Mouse (Mus musculus): ENCODE measurements at regions not wholly inside any gene's neighbourhood (a gene's known extent, or its start where the extent isn't known, plus 50 kb on each side); places are given as distances from the start of the nearest gene placed in this dataset.

- DNase-seq, result no peak
Observed at GRCm38 (mm10) chr6:51757131-51757530, 233.4 kb downstream of the Snx10 start.

- DNase-seq, result no peak
Observed at GRCm38 (mm10) chr6:51757746-51758145, 234.0 kb downstream of the Snx10 start.

- DNase-seq, result no peak
Observed at GRCm38 (mm10) chr6:51758781-51759180, 235.1 kb downstream of the Snx10 start.

GRCm38 (mm10) chr6:51760372-51760771 lies 236.7 kb downstream of the Snx10 start:
- DNase-seq, result no peak

GRCm38 (mm10) chr6:51761506-51761905 lies 237.8 kb downstream of the Snx10 start:
- DNase-seq, result no peak

- no peak for DNase-seq
Observed at GRCm38 (mm10) chr6:51766482-51766881, 242.8 kb downstream of the Snx10 start.

GRCm38 (mm10) chr6:51767582-51768341 lies 244.1 kb downstream of the Snx10 start:
- DNase-seq, result peak; percentile 21

- DNase-seq, result no peak
Observed at GRCm38 (mm10) chr6:51771001-51771400, 241.3 kb downstream of the Skap2 start.

GRCm38 (mm10) chr6:51771424-51771823 lies 240.9 kb downstream of the Skap2 start:
- no peak for DNase-seq

- DNase-seq, result no peak
Observed at GRCm38 (mm10) chr6:51774771-51775170, 237.6 kb downstream of the Skap2 start.

- DNase-seq, result no peak
Observed at GRCm38 (mm10) chr6:51785615-51786014, 226.7 kb downstream of the Skap2 start.

- DNase-seq, result no peak
Observed at GRCm38 (mm10) chr6:51786836-51787235, 225.5 kb downstream of the Skap2 start.

- DNase-seq, result no peak
Observed at GRCm38 (mm10) chr6:51788156-51788555, 224.2 kb downstream of the Skap2 start.

GRCm38 (mm10) chr6:51790293-51790692 lies 222.1 kb downstream of the Skap2 start:
- DNase-seq, result no peak

- no peak for DNase-seq
Observed at GRCm38 (mm10) chr6:51790693-51791092, 221.7 kb downstream of the Skap2 start.

- DNase-seq, result peak; percentile 5
Observed at GRCm38 (mm10) chr6:51795300-51795699, 217.0 kb downstream of the Skap2 start.

GRCm38 (mm10) chr6:51798577-51799240 lies 213.6 kb downstream of the Skap2 start:
- DNase-seq, result peak; percentile 7

- DNase-seq, result no peak
Observed at GRCm38 (mm10) chr6:51805656-51806055, 206.7 kb downstream of the Skap2 start.
